Mouse (Mus musculus) telencephalon, adult 2 months (tissue): Measurements from ENCODE around the gene Olfr99.
"Not testable (repeated sequence)": the region's sequence is repeated elsewhere in the genome, so short reads cannot be mapped to it uniquely, and the experiment has no call there.

Experiments used
- DNase-seq: peaks from one replicate; pipeline ENCODE4 v3.0.0-alpha.2; 2011; ENCODE audit warnings: low read depth, low spot score

Gene Olfr99

DNA sequence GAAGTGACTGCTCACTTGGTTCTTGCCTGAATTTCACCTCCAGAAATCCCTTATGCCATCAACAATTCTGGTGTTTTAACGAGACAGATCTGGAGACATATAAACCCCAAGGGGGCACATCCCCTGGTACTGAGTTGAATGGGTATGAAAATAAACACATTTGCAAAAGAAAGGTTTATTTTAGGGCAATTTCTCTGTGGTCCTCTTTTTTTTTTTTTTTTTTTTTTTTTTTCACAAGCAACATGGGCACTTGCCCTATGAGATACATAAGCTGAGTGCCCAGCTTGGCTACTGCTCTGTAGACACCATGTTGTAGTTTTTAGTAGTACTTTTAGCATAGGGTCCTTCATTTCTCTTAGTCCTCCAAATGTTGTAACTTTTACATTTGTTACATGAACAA, at the start of gene Olfr99:
Olfr99 (minus strand) TSS at position 101 of the 400 bp plus-strand sequence.
- DNase-seq = no peak

- no peak for DNase-seq
These were observed 33.7 kb upstream of the Olfr99 start, which contains the start of gene Olfr102 for GRCm38 (mm10) chr17:37316954-37317353. Olfr102 (minus strand) TSS chr17:37317054.

- DNase-seq = no peak
These were observed 27.0 kb upstream of the Olfr99 start for GRCm38 (mm10) chr17:37310146-37310699.

GRCm38 (mm10) chr17:37308483-37308882, 25.2 kb upstream of the Olfr99 start:
- DNase-seq = no peak

GRCm38 (mm10) chr17:37304213-37304612, 21.0 kb upstream of the Olfr99 start, which contains the start of gene Olfr101:
Olfr101 (minus strand) TSS chr17:37304313.
- DNase-seq = no peak

DNA sequence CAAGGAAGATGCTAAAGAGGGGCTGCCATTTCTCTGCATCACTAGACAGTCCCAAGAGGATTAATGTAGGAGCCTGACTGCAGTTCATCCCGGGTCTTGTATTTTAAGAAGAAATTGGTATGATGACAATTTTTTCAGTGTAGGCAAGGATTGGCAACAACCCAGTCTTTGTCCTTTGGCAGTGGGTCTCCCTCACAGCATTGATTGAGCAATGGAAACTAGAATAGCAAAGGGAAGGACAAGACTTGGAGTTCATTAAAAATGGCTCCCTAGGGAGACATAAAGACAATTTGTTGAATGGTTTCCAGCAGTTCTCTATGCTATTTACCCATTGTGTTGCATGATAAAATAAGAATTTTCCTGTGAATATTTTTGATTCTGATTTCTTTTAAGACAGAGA, 2.9 kb downstream of the Olfr99 start:
- no peak for DNase-seq

- DNase-seq = no peak
These were observed 6.7 kb downstream of the Olfr99 start for GRCm38 (mm10) chr17:37276573-37276972.

- DNase-seq = no peak
These were observed 7.5 kb downstream of the Olfr99 start for GRCm38 (mm10) chr17:37275626-37276248.

- DNase-seq = no peak
These were observed 12.6 kb downstream of the Olfr99 start for GRCm38 (mm10) chr17:37270702-37271092.

GRCm38 (mm10) chr17:37270058-37270701, 13.1 kb downstream of the Olfr99 start, which contains the start of gene H2-M3:
H2-M3 (plus strand) TSS chr17:37270220.
- DNase-seq = peak; percentile 73

DNA sequence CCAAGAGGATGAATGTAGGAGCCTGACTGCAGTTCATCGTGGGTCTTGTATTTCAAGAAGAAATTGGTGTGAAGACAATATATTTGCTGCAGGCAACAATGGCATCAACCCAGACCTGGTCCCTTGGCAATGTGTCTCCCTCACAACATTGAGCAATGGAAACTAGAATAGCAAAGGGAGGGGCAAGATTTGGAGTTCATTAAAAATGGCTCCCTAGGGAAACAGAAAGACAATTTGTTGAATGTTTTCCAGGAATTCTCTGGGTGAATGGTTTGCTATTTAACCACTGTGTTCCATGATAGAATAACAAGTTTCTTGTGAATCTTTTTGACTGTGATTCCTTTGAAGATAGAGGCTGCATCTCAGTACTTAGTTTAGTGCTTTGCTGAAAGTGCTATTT, 19.6 kb downstream of the Olfr99 start, which contains the start of gene Olfr98:
Olfr98 (minus strand) TSS at position 124 of the 400 bp plus-strand sequence.
- no peak for DNase-seq

GRCm38 (mm10) chr17:37250544-37250943, 32.7 kb downstream of the Olfr99 start:
- no peak for DNase-seq

DNA sequence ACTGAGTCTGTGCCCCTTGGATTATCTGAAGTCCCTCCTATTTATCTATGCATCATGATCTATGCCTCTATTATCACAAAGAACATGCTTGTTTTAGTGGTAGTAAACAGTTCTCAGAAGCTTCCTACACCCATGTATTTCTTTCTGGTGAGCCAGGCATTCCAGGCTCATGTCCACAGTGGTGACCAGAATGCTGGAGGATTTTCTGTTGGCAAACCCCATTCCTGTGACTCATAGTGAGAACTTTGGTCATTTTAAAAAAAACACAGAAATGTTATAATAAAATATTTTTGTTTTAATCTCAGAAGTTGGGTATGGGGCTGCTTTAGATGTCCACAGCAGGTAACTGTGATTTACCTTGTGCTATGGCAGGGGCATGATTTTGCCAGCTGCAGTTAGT, 33.8 kb downstream of the Olfr99 start:
- no peak for DNase-seq

- DNase-seq = peak; percentile 16
These were observed 36.5 kb downstream of the Olfr99 start for GRCm38 (mm10) chr17:37246715-37247114.

- DNase-seq = no peak
These were observed 41.1 kb downstream of the Olfr99 start for GRCm38 (mm10) chr17:37242198-37242597.

- not testable (repeated sequence) for DNase-seq
These were observed 46.0 kb downstream of the Olfr99 start, which contains the start of gene Olfr97 for GRCm38 (mm10) chr17:37237230-37237629. Olfr97 (minus strand) TSS chr17:37237330.
